Mouse (Mus musculus) ES-CJ7 (cell line): Measurements from ENCODE around the gene Diras1.
"Not testable (repeated sequence)": the region's sequence is repeated elsewhere in the genome, so short reads cannot be mapped to it uniquely, and the experiment has no call there.

Experiments used
- DNase-seq: peaks from one replicate; pipeline ENCODE4 v3.0.0; 2011; ENCODE audit warnings: low read depth, low spot score

Gene Diras1

DNA sequence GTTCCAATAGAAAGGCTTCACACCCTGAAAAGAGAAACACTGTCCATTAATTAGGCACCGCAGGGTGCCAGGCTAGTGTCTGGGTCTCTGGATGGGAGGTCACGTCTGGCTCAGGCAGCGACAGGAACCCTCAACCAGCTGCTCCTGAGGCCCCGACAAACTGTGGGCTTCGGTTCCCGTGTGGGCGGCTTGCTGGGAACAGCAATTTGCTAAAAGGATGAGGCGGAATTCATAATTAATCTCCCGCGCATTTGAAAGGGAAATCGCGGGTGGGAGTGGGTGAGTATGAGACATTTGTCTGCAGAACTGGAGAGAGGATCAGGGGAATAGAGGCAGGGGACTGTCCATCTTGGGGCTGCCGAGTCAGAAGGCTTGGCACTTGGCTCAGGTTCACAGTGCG is 27.4 kb downstream of the Diras1 start:
- DNase-seq, result no peak

DNA sequence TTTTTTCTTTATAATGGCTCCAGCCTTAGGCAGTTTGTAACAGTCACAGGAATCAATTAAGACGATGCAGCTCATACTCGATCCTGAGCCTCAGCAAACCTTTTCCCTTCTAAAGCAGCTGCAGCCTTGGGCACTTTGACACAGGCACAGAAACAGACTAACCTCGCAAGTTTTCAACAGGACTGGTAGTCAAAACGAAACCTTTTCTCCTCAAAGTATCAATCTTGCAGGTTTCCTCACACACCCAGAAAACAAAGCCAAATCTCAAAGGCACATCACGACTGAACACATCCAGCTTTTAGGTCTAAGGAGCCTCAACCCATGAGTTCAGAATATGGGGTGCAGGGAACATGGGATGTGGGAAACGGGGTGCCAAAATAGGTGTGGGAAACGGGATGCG is 28.1 kb downstream of the Diras1 start:
- DNase-seq, result no peak

DNA sequence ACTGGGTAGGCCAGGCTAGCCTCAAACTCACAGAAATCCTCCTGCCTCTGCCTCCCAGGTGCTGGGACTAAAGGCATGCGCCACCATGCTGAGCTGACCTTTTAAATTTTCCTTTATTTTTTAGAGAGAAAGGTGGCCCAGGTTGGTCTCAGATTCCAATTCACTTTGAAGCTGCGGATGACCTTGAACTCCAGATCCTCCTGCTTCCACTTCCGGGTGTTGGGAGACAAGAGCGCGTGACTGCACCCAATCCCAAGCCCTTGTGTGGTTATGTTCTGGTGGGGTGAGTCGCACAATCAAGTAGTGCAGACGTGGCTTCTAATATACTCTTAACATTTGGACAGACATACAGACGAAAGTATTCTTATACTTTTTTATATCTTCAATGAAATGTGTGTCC is 29.0 kb downstream of the Diras1 start:
- DNase-seq, result peak; percentile 42

DNA sequence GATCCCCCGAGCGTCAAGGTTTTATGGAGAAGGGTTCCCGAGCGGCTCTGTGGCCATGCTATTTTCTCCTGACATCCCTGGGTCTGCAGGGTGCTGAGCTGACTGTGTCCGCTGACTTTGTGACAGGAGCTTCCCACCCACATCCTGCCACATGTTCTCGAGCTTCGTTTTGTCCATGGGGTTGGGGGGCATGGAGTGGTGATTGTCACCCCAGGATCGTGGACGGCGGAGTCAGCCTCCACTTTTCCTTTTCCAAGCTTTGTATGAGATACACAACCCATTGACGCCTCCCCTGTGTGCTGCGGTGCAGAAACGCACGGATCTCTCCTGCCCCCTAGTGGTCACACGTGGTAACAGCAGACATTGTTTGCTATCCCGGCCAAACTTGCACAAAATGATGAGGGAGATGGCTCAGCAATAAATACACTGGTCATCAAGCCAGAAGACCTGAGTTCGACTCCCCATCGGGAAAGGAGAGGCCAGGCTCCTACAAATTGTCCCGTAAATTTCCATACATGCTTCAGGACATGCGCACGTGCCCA is 30.3 kb downstream of the Diras1 start:
- DNase-seq, result peak; percentile 81

DNA sequence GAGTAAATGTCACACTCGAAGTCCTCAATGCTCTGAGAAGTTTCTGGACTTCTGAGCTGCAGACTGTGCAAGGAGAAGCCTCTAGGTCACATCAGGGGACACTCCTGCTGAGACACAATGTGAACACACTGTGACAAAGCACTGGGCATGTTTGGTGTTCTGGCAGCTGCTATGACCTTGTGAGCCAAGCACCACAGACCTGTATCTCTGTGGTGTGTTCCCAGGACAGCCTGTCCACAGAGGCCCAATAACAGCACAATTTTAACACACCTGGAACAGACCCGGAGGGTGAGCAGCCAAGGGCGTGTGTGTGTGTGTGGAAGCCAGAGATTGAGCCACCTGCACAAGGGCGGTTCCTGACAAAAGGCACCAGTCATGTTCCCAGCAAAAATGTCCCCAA is 30.8 kb downstream of the Diras1 start:
- DNase-seq, result no peak

DNA sequence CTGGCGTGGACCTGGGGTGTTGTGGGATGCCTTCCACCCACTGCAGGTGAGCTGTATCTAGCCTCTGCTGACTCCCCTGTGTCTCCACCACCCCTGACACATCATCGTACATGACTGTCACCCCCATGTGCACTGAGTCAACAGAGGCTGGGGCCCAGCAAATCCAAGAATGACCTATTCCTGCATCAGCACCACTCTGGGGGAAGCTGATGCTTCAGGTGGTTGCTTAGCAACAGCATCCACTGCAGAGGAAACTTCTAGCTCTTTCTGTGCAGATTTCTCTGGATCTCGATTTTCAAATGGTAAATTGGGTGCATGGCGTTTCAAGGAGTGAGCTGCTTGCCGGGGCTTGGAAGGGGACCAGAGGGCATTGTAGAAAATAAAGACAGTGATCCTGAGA is 32.2 kb downstream of the Diras1 start:
- no peak for DNase-seq

DNA sequence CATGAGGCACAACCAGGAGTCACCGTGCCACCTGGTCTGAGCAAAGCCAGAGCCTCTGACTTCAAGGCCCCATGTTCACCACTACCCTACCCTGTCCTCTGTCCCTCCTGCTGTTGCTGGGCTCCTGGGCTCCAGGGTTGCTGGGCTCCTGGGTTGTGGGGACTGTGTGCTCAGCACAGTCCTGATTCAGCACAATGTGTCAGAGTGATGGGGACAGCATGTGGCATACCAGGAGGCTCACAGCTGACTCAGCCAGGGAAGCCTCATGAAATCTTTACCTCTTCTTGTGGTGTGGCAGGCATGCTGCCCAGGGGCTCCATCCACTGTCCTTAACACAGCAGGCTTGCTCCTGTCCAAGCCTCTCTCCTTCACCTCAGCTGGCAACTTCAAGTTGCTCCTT is 33.5 kb downstream of the Diras1 start:
- DNase-seq, result no peak

DNA sequence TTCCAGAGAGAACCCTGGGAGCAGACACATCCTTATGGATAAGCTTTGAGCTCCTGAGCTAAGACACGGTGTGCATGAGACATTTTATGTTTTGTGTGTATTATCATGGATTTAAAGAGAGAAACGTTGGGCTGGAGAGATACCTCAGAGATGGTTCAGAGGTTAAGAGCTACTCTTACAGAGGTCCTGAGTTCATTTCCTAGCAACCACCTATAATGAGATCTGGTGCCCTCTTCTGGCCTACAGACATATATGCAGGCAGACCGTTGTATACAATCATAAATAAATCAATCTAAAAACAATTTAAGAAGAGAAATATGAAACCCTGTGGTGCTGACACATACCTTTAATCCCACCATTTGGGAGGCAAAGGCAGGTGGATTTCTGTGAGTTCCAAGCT is 34.5 kb downstream of the Diras1 start:
- DNase-seq, result peak; percentile 67

DNA sequence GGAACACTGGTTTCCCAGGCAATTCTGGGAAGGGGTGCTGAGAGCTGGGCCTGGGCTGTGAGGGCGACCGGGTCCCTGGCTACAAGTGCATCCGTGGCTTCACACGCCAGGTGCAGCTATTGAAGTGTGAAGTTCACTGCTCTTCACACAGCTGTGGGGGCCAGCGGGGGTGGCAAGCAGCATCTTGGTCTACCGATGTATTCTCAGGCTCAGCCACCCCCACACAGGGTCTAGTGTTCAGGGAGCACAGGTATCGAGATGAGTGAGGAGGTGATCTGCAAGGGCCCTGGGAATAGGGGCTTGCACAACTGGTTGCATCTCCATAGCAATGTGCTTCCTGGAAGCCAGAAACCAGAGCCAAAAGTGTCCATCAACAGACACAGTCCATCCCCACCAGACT is 35.1 kb downstream of the Diras1 start:
- DNase-seq, result no peak

DNA sequence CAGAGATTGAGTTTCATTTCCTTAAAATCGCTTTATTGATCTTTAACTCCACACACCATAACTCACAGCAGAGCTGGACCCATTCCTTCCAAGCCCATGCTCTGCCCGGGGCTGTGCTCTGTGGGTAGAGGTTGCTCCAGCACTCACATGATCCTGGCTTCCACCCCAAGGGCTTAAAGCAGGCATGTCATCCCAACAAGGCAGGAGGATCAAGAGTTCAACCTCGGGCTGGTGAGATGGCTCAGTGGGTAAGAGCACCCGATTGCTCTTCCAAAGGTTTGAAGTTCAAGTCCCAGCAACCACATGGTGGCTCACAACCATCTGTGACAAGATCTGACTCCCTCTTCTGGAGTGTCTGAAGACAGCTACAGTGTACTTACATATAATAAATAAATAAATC is 35.6 kb downstream of the Diras1 start:
- not testable (repeated sequence) for DNase-seq

DNA sequence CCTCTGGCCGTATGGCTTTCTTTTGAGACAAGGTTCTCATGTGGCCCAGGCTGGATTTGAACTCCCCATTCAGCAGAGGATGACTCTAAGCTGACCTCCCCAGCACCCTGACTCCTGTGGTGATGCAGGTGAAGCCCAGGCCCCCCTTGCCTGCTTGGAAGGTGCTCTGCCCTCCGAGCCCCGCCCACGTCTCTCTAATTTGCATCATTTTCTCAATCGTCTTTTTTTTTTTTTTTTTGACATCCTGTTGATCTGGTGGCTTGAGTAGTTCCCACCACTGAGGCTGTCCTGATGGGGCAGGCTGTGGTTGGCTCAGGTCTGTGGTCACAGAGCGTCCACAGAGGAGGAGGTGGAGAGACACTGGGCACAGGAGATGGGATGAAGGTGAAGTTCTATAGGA is 36.0 kb downstream of the Diras1 start:
- no peak for DNase-seq

DNA sequence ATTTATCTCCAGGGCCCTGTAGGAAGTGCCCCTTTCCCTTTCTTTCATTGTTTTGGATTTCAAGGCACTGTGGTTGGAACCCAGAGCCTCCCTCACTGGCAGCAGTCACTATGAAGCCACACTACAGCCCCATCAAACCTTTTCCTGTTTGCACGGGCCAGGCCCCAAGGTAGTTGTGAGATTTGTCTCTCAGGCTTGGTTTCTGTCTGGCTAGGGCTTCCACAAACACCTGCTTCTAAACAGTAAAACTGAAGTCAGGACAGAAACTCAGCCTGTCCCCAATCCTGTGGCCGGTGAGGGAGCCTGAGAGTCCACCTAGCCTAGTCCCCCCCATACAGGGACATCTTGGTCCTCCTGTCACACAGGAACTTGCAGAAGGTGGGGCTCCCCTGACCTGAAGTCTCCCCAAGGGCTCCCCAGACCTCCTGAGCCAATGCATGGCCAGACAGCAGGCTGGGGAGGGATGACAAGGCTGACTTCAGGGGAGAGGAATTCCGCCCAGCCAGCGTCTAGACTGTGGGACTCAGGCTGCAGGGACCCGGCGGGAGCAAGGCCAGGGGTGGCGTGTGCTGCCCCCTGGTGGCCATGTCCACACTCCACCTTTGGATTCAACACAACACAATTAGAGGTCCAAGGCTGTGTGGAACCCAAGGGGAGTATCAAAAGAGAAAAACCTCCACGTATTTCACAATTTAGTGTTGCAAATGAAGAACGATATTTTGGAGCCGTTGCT is 37.6 kb downstream of the Diras1 start:
- DNase-seq, result peak; percentile 84

DNA sequence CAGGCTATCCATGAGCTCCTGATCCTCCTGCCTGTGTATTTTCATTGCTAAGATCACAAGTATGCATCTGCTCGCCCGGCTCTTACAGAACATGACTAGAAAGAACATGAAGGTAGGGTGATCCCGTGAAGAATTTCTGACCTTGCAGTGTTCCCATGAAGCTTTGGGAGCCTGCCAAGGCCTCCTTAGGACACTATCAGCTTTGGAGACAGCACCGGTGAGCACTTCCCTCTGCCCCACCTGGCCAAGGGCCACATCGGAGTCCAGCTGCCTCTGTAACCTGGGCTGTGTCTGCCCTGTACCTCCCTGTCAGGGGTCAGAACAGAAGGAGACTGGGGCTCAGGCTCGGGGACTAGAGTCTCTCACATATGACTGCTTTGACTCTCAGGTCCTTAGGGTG is 38.7 kb downstream of the Diras1 start:
- DNase-seq, result no peak

DNA sequence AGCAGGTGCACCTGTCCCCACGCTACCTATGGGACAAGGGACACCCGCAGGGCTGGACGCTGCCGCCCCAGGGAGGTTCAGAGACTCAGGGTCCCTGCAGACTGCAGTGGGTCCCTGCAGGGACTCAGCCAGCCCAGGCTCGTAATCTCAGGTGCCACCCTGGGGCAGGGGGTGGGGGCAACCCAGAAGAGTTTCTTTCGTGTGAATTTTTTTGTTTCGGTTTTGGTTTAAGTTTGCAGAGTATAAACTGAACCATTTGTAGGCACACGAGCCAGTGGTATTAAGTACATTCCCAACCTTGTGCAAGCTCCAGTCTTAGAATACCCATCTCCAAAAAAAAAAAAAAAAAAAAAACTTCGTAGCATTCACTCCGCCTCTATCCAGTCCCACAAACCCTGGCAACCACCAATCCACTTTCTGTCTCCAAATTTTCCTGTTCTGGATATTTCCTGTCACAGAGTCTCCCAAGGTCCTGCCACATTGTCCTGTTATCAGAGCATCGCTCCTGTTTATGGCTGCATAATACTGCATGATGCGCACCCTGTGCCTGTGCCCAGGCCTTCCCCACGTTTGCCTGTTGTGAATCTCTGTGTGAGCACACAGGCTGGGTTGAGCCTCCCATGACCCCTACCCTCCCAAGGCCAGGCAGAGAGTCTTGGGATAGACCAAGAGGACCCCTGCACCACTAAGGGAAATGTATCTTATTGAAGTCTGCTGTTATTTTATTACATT is 39.3 kb downstream of the Diras1 start:
- no peak for DNase-seq

DNA sequence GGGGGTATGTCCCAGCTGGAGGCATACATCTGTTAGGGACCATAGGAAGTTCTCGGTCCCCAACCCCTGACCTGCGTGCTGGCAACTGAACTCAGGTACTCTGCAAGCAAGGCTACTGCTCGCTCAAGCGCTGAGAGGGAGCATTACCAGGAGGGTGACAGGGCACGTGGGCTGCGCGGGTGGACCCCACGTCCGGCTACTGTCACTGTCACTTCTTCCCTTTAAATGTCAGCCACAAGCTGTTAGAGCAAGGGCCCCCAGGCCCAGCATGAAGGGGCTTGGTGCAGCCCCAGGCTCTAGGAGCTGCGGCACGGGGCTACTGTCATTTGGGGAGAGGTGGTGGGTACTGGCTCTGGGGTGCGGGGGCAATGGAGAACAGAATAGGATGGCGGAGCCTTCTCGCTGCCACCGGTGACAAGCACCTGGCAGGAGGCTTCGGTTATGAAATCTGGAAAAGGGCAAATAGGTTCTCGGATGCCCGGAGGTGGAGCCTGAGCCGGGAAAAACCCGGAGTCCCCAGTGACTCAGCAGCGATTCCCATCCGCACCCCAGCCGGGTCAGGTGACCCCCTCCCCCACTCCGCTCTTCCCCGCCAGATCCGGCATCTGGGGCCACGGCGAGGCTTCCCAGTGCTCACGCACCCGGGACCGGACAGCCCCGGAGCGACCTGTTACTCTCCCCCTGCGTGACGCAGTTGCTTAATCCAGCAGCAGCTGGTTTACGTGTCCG is 40.1 kb downstream of the Diras1 start:
- no peak for DNase-seq

DNA sequence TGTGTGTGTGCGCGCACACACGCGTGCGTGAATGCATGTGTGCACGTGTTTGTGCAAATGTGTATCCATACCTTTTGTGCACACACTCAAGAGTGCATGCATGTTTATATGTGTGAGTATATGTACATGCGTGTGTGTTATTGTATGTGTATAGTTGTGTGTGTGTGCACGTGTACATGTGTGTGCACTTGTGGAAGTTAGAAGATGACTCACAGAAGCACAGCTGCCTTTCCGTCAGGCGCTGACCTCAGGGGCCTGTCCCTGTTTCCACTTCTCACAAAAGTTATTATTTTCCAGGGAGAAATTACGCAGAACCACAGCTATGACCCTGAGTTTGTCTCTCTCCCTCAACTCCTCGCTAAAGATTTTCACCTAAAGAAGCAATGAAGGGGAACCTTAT is 41.2 kb downstream of the Diras1 start:
- DNase-seq, result no peak

DNA sequence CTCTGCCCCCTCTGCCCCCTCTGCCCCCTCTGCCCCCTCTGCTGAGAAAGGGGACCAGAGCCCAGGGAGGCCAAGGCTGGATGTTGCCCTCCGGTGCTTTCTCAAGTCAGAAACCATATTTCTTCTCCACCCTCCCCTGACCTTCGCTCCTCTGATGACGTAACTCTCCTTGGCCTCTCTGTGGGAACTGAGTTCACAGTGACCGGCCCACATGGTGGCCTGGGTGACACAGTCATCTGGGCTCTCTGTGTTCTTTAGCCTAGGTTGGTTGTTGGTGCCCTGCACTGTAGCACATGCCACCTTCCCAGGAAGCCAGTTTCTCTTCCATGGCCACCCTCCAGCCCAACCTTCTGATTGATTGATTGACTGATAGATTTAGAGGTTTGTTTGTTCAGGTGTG is 43.1 kb downstream of the Diras1 start:
- DNase-seq, result no peak

DNA sequence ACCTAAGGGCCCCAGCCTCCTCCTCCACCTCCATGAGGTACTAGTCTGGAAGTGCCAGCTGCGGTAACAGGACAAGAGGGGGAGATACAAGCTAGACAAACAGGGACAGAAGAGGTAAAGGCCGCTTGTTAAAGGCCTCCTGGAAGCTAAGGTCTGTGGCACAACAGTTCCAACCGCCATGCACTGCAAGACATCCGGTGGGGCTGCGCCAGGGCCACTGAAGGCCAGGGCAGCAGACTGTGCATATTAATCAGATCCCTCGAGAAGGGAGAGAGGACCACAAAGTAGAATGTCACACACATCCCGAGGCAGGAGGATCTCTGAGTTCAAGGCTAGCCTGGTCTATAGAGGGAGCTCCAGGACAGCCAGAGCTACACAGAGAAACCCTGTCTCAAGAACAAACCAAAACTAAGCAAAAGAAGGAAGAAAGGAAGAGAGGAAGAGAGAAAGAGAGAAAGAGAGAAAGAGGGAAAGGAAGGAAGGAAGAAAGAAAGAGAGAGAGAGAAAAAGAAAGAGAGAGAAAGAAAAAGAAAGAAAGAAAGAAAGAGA is 43.8 kb downstream of the Diras1 start:
- DNase-seq, result no peak

DNA sequence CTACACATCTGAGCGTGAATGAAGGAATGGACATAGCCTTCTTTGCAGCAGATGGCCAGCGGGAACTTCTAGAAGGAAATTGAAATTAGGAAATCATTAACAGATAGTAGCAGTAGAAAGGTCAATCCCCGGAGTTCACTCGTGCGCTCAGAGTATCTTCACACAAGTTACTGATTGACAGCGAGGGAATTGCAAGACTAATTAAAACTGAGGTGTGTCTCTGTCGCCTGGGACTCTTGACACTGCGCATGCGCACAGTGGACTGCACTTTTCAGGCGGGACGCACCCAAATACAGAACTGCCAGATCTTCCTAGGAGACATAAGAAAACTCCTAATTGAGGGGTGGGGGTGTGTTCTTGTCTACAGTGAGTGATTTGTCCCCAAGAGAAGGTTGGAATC is 50.0 kb downstream of the Diras1 start:
- no peak for DNase-seq

DNA sequence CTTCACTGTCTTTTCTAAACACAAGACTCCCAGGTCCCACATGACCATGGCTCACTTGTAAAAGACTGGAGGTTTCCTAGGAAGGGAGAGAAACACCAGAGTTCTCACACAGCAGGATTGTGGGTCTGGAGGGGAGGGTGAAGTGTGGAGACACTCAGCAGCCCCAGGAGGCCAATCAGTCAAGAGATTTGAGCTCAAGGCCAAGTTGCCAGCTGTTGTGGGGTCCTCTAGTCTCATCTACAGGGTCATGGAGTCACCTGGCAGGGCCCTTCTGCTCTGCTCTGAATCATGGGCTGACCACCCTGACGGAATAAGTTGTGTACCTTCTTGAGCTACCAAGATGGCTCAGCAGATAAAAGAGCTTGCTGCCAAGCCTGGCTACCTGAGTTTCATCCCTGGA is 51.7 kb downstream of the Diras1 start:
- no peak for DNase-seq

DNA sequence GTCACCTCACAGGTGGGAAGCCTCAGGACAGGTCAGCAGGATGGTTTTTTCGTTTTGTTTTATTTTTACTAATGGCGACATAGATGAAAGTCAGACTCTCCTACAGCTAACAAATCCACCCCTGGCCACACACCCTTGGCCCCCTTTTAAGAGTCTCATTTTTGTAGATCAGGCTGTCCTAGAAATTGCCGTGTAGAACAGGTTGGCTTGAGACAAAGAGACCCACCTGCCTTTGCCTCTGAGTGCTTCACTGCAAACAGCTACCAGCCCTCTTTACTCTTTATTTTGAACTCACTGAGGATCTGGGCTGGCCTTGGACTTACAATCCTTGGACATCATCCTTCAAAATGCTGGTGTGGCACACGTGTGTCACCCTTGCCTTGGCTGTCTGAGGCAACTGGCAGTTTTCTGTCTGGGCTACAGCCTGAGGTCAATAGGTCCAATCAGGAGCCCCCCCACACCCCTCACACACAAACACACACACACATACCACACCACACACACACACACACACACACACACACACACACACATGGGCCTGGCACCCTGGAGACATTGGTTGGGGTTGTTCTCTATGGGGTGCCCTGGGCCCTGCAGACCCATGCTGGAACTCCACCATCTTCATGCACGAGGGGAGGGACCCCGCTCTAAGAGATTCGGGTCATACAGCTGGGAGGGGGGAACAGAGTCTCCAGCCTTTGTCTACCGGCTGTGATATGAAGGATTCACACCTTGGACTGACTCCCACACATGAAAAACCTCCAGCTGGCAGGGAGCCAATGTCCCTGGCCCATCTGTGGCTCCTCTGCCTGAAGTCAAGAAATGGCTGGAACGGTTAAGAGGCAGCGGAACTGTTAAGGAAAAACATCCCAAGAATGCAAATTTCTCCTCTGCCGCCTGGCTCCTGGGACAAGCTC is 53.1 kb downstream of the Diras1 start:
- DNase-seq, result no peak
